Mouse (Mus musculus): Measurements from ENCODE around the gene Pitpnm2.
"Not testable (repeated sequence)": the region's sequence is repeated elsewhere in the genome, so short reads cannot be mapped to it uniquely, and the experiment has no call there.

The Pitpnm2 gene

DNA sequence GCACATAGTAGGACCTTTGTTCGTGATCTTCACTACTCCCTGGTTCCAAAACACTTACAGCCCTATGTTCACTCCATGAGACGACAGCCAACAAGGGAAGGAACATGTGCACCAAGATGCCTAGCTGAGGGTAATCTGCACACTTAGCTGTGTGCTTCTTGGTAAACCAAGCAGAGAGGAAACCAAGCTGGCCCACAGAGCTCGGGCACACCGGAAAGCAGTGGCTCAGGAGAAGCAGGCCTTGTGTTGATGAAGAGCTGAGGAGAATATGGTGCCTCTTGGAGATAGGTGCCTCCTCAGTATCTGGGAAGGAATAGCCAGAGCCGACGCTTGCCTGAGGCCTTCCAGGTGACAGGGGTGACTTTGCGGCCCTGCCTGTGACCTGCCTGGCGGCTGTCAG, 26.0 kb downstream of the Pitpnm2 start:
- in situ Hi-C loops (cut with MboI, MseI): no loop called here

GRCm38 (mm10) chr5:124222696-124223095, 26.9 kb downstream of the Pitpnm2 start:
- in situ Hi-C loops (cut with MboI, MseI): no loop called here

DNA sequence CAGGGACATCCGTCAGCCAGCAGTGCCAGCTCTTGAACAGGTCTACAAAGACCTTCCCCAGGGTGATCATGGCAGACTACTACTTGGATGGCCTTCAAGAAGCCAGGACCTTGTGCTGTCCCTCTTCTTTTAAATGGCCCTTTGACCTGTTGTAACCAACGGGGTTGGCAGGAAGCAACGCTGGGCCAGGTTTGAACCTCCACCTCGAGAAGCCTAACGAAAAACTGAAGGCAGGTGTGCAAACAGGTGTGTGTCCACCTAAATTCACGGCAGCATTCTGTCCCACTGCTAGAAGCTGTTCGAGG, 27.9 kb downstream of the Pitpnm2 start:
- in situ Hi-C loops (cut with MboI, MseI): no loop called here

GRCm38 (mm10) chr5:124221037-124221735, 28.4 kb downstream of the Pitpnm2 start:
- in situ Hi-C loops (cut with MboI, MseI): no loop called here

GRCm38 (mm10) chr5:124220551-124220950, 29.0 kb downstream of the Pitpnm2 start:
- in situ Hi-C loops (cut with MboI, MseI): no loop called here

DNA sequence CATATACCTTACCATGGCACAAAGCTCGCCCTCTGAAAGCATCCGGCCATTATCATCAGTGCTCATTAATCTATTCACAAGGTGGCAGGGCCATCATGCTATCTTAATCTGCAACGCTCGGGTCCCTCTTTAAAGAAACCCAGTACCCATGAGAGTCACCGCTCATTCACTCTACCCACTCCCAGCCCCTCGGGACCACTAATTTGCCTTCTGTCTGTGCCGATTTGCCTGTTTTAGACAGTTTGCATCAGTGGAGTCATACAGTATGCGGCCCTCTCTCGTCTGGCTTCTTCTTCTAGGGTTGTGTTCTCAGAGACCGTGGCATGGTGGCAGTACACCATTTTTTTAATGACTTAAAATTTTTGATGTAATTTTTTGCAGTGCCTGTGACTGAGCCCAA, 30.1 kb downstream of the Pitpnm2 start:
- in situ Hi-C loops (cut with MboI, MseI): no loop called here

DNA sequence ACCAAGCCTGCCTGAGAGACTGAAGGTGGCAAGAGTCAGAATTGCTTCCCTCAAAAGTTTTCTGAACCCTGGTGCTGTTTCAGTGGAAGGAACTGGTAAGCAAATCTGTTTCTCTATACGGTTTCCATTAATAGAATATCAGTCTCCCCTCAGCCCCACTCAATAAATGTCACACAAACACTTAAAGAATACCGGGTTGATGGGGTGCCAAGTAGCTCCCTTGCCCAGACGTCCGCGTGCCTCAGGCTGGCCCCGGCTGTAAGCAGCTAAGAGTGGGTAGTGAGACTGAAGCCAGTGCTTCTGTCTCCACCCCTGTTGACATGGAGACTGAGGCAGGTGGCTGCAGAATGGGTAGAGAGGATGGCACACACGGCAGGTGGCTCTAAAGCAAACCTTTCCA, 30.6 kb downstream of the Pitpnm2 start:
- in situ Hi-C loops (cut with MboI, MseI): no loop called here

DNA sequence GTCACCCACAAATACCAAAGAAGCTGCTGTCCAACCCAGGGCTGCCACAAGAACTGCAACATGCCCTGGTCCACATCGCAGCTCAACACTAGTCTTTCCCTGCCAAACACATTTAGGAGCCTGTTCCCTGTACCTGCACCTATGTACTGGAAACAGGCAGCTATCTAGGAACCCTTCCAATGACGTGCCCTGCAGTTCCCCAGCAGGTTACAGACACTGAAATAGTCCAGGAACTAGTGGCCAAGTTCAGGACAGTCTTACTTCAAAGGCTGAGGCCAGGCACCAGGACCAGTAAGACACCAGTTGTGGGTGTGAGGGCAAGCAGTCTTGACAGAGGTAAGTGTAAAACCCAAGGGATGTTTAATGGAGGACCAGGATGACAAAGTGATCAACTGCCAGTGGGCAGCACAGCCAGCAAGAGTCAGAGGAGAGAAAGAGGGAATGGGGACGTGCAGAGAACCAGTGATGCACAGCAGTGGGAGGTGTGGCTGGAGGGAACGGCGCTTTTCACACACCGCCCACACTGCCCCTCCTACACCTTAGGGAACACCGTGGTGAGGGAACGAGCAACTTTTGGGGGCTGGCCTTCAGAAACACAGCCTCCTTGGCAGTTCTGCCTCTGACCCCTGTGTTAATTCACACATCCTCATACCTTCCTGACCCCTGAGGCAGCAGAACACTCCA, 31.9 kb downstream of the Pitpnm2 start:
- in situ Hi-C loops (cut with MboI, MseI): no loop called here

- in situ Hi-C loops (cut with MboI, MseI): not testable (repeated sequence)
These were observed 32.5 kb downstream of the Pitpnm2 start for GRCm38 (mm10) chr5:124217092-124217491.

- in situ Hi-C loops (cut with MboI, MseI): no loop called here
These were observed 33.2 kb downstream of the Pitpnm2 start for GRCm38 (mm10) chr5:124216403-124216802.

- in situ Hi-C loops (cut with MboI, MseI): no loop called here
These were observed 33.9 kb downstream of the Pitpnm2 start for GRCm38 (mm10) chr5:124215647-124216046.

DNA sequence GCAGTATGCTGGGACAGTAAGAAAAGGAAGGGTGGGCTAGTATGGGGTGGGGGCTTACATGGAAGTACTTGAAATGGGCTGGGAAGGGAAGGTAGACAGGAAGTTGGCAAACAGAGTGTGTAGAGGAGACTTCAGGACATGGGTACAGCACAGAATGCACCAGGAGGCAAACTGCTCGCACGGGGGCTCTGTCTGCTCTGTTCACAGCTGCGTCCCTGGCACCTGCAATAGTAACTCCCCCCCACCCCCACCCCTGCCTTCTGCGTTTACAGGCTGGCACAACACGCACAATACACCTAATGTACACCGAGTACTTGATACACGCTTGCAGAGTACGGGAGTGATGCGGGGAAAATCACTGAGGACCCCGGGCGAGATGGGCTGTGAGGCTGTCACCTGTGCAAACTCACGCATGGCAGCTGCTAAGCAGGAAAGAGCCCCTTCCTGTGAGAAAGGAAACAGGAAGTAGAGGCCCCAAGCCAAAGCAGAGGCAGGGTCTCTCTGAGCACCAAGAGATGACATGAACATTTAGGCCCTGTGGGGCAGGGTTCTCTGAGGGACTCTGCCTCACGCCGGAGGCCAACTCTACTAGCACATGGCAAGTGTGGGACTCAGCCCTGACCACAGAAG, 34.9 kb downstream of the Pitpnm2 start:
- in situ Hi-C loops (cut with MboI, MseI): no loop called here

DNA sequence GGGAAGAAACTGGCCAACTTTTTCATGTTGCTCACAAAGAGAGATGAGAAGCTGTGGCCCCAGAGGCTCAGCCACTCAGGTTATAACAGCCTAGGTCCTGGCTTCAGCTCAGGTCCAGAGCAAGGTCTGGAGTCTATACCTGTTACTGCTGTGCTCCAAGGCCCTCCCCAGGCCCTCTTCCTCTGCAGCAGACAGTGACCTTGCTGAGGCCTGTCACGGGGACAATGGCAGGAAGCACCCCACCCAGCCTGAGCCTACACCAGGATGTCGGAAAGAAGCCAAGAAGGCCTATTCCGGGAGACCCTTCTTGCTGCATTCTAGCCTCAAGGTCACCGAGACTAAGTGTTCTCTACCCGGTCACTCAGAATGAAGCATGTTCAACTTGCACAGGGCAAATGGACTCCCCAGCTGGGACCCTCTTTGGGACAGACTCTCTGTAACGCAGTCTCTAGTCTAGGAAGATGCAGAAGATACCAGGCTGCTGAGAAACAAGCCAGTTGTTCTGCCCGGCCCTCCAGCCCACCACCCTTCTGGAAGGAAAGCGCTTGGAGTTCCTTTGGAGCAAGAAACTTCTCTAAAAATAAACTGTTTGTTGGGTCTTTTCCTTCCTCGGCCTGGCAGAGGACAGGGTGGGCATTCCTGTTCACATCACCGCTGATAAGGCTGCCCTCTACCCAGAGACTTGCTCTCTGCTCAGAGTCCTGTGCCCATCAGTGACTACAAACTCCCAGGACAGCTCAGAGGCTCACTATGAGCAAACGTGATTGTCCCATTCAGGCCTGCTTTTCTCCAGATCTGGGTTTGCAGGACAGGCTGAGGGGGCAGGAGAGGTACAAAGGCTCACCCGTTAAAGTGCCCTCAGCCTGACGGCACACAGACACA, 35.7 kb downstream of the Pitpnm2 start:
- in situ Hi-C loops (cut with MboI, MseI): no loop called here

GRCm38 (mm10) chr5:124211669-124212068, 37.9 kb downstream of the Pitpnm2 start:
- in situ Hi-C loops (cut with MboI, MseI): no loop called here

DNA sequence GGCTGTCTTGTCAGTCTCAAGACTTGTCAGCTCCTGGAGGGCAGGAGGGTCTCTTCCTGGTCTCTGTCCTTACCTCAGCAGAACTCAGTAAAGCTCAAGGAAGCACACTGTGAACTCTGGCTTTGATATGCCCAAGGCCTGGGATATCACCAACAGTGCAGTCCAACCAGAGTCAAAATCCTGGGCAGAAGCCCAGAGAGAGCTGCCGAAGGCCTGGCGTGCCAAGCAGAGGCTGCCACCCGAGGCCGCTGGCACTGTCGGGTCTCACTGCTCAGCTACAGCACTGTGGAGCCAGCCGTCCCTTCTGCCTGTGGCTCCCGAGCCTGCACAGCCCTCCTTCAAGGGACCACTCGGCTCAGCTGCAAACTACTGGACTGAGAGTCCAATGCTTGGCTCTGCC, 38.3 kb downstream of the Pitpnm2 start:
- in situ Hi-C loops (cut with MboI, MseI): no loop called here

DNA sequence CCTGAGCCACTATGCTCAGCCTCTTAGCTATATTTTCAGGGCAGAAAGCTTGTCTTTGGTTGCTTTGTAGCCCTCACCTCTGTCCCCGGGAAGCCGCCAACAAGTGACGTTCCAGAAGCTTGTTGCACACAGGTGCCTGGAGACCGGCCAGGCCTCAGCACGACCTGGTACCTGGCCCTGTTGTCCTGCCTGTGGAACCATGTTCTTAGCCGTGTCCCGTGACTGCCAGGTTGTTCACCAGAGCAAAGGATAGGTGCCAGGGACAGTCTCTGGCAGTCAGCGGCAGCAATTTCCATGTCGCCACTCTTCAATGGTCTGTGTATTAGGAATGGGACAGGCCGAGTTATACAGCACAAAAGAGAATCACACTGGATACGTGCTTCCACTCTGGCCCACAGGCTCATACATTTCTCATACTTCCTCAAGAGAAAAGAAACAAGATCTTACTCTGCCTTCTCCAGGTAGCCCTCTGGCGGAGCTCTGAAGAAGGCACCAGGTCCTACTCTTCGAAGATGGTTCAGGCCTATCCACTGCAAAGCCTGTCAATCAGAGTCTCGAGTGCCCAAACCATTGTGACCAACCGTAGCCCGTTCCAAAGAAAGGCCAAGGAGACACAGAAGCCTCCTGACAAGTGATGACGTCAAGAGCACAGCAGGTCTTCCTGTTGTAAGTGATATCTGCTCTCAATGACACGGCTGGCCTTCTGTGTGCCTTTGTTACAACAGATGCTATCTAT, 39.1 kb downstream of the Pitpnm2 start:
- in situ Hi-C loops (cut with MboI, MseI): no loop called here

- in situ Hi-C loops (cut with MboI, MseI): no loop called here
These were observed 39.7 kb downstream of the Pitpnm2 start for GRCm38 (mm10) chr5:124209850-124210249.

DNA sequence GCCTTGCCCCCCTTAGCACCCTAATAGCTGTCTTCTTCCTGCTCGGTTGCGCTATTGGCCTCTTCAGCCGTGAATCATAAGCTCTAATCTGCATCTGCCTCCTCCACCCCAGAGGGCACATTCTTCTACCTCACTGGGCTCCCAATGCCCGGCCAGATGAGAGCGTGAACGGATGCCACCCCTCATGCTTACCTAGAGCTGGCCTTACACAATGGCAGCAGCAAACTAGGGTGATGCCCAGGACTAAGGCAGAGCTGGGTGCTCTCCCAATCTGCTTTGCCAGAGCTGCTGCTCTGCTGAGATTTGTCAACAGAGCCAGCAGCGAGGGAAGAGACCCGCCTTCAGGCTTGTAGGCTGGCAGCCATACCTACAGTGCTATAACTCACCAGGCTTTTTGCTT, 41.5 kb downstream of the Pitpnm2 start:
- in situ Hi-C loops (cut with MboI, MseI): no loop called here

- in situ Hi-C loops (cut with MboI, MseI): no loop called here
These were observed 43.0 kb downstream of the Pitpnm2 start for GRCm38 (mm10) chr5:124206481-124207038.

DNA sequence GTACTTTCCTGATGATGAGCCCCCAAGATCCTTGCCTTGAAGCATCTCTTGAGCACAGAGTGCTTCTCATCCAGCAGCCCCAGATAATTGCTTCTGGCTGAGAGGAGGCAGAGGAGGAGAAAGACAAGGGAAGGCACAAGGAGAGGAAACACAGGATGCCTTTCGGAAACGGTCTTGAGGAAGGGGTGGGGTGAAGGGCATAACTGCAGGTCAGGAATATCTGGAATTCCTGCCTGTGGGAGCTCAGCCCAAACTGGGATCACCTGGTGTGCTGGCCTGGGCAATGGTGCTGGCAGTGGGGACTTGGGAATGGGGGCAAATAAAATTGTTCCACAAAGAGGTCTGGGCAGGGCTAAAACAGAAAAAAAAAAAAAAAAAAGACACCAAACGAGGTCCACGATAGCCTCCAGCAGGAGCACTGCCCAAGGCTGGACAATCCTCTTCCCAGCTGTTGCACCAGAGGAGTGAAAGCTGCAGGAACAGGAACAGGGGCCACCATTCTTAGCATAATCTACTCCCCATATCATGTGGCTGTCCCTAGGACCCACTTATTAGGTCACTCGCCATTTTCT, 43.7 kb downstream of the Pitpnm2 start:
- in situ Hi-C loops (cut with MboI, MseI): no loop called here

- in situ Hi-C loops (cut with MboI, MseI): no loop called here
These were observed 44.3 kb downstream of the Pitpnm2 start for GRCm38 (mm10) chr5:124205211-124205610.
